Mouse (Mus musculus): ENCODE results near the gene Zfp451. TPM values are rescaled to one million over a fixed set of nuclear protein-coding genes. Genes with fewer than 3 reads are reported as not detected.

The Zfp451 gene
- polyA plus RNA-seq, 1 experiment = 3.3 TPM

GRCm38 (mm10) chr1:33721020-33721419 lies 93.4 kb downstream of the Zfp451 start:
- peaks cover 3% of the 10 kb centered on the region; the same call in 1 of the 2 replicates for H3K36me3 ChIP-seq (ENCODE audit: control insufficient read depth, insufficient read depth, low read length)
- 93% methylated on average over 7 of the region's 7 CpGs for WGBS
- DNase-seq (ENCODE audit: low read depth in 1 of 2, low spot score in 2 of 2) = no peak
- H3K4me1 ChIP-seq (ENCODE audit: control insufficient read depth, insufficient read depth, insufficient read length) = peaks cover 5% of the 10 kb centered on the region; the same call in 1 of the 2 replicates
- no peak overlapping the region for H3K27ac ChIP-seq (ENCODE audit: insufficient read depth, low read length)
- H3K27me3 ChIP-seq (ENCODE audit: control insufficient read depth, insufficient read depth, low read length) = no peaks in the 10 kb centered on the region
- TF ChIP-seq CTCF (IDR thresholded peaks at IDR 0.05; ENCODE audit: extremely low read depth, insufficient read depth, insufficient read length, insufficient replicate concordance) (no peak), POLR2A (IDR thresholded peaks at IDR 0.05; ENCODE audit: low read depth, low read length) (no peak)
- H3K4me3 ChIP-seq (ENCODE audit: extremely low read depth, insufficient read depth, insufficient read length) = no peak overlapping the region

GRCm38 (mm10) chr1:33720231-33720630 lies 94.2 kb downstream of the Zfp451 start:
- Histone ChIP-seq H3K4me1 (ENCODE audit: control insufficient read depth, insufficient read depth, insufficient read length) (peaks cover 5% of the 10 kb centered on the region; the same call in 1 of the 2 replicates), H3K27me3 (ENCODE audit: control insufficient read depth, insufficient read depth, low read length) (no peaks in the 10 kb centered on the region), H3K4me3 (ENCODE audit: extremely low read depth, insufficient read depth, insufficient read length) (peak overlapping the region; percentile 89), H3K27ac (ENCODE audit: insufficient read depth, low read length) (peak overlapping the region; percentile 30; the same call in 1 of the 2 replicates), H3K36me3 (ENCODE audit: control insufficient read depth, insufficient read depth, low read length) (peaks cover 3% of the 10 kb centered on the region; the same call in 1 of the 2 replicates)
- TF ChIP-seq CTCF (IDR thresholded peaks at IDR 0.05; ENCODE audit: extremely low read depth, insufficient read depth, insufficient read length, insufficient replicate concordance) (no peak), POLR2A (IDR thresholded peaks at IDR 0.05; ENCODE audit: low read depth, low read length) (no peak)
- DNase-seq (ENCODE audit: low read depth in 1 of 2, low spot score in 2 of 2) = no peak
- 1% methylated on average over 40 of the region's 41 CpGs for WGBS

GRCm38 (mm10) chr1:33719733-33720225 lies 94.6 kb downstream of the Zfp451 start, which contains the start of gene Rab23:
Gene Rab23, plus strand, starts transcription at chr1:33719887.
- H3K4me3 ChIP-seq (ENCODE audit: extremely low read depth, insufficient read depth, insufficient read length) = peak within 1 kb of the TSS; percentile 89
- DNase-seq (ENCODE audit: low read depth in 1 of 2, low spot score in 2 of 2) = peak; percentile 64 to 71
- 1% methylated on average over 54 of the region's 54 CpGs for WGBS
- H3K4me1 ChIP-seq (ENCODE audit: control insufficient read depth, insufficient read depth, insufficient read length) = peaks cover 5% of the 10 kb centered on the region; the same call in 1 of the 2 replicates
- no peaks in the 10 kb centered on the region for H3K27me3 ChIP-seq (ENCODE audit: control insufficient read depth, insufficient read depth, low read length)
- H3K36me3 ChIP-seq (ENCODE audit: control insufficient read depth, insufficient read depth, low read length) = peaks cover 1% of the 10 kb centered on the region; the same call in 1 of the 2 replicates
- TF ChIP-seq CTCF (IDR thresholded peaks at IDR 0.05; ENCODE audit: extremely low read depth, insufficient read depth, insufficient read length, insufficient replicate concordance) = no peak
- TF ChIP-seq POLR2A (IDR thresholded peaks at IDR 0.05; ENCODE audit: low read depth, low read length) = no peak
- peak within 1 kb of the TSS; percentile 30; the same call in 1 of the 2 replicates for H3K27ac ChIP-seq (ENCODE audit: insufficient read depth, low read length)

- TF ChIP-seq CTCF (IDR thresholded peaks at IDR 0.05; ENCODE audit: extremely low read depth, insufficient read depth, insufficient read length, insufficient replicate concordance) (no peak), POLR2A (IDR thresholded peaks at IDR 0.05; ENCODE audit: low read depth, low read length) (no peak)
- H3K27ac ChIP-seq (ENCODE audit: insufficient read depth, low read length) = no peak overlapping the region
- H3K36me3 ChIP-seq (ENCODE audit: control insufficient read depth, insufficient read depth, low read length) = no peaks in the 10 kb centered on the region
- 88% methylated on average over 1 of the region's 1 CpGs for WGBS
- no peaks in the 10 kb centered on the region for H3K27me3 ChIP-seq (ENCODE audit: control insufficient read depth, insufficient read depth, low read length)
- H3K4me1 ChIP-seq (ENCODE audit: control insufficient read depth, insufficient read depth, insufficient read length) = peaks cover 5% of the 10 kb centered on the region; the same call in 1 of the 2 replicates
- no peak overlapping the region for H3K4me3 ChIP-seq (ENCODE audit: extremely low read depth, insufficient read depth, insufficient read length)
- DNase-seq (ENCODE audit: low read depth in 1 of 2, low spot score in 2 of 2) = no peak
Observed at GRCm38 (mm10) chr1:33717636-33718035, 96.8 kb downstream of the Zfp451 start.

- DNase-seq (ENCODE audit: low read depth in 1 of 2, low spot score in 2 of 2) = no peak
- Histone ChIP-seq H3K4me3 (ENCODE audit: extremely low read depth, insufficient read depth, insufficient read length) (no peak overlapping the region), H3K36me3 (ENCODE audit: control insufficient read depth, insufficient read depth, low read length) (no peaks in the 10 kb centered on the region), H3K27me3 (ENCODE audit: control insufficient read depth, insufficient read depth, low read length) (no peaks in the 10 kb centered on the region), H3K4me1 (ENCODE audit: control insufficient read depth, insufficient read depth, insufficient read length) (no peaks in the 10 kb centered on the region; the same call in 1 of the 2 replicates), H3K27ac (ENCODE audit: insufficient read depth, low read length) (no peak overlapping the region)
- no peak for TF ChIP-seq CTCF (IDR thresholded peaks at IDR 0.05; ENCODE audit: extremely low read depth, insufficient read depth, insufficient read length, insufficient replicate concordance)
- TF ChIP-seq POLR2A (IDR thresholded peaks at IDR 0.05; ENCODE audit: low read depth, low read length) = no peak
- WGBS = 16% methylated on average over 10 of the region's 10 CpGs
Observed at GRCm38 (mm10) chr1:33714796-33715195, 99.6 kb downstream of the Zfp451 start.

- DNase-seq (ENCODE audit: low read depth in 1 of 2, low spot score in 2 of 2) = no peak
- no peak for TF ChIP-seq POLR2A (IDR thresholded peaks at IDR 0.05; ENCODE audit: low read depth, low read length)
- no peak for TF ChIP-seq CTCF (IDR thresholded peaks at IDR 0.05; ENCODE audit: extremely low read depth, insufficient read depth, insufficient read length, insufficient replicate concordance)
- WGBS = 90% methylated on average over 5 of the region's 5 CpGs
- Histone ChIP-seq H3K27me3 (ENCODE audit: control insufficient read depth, insufficient read depth, low read length) (no peaks in the 10 kb centered on the region), H3K4me3 (ENCODE audit: extremely low read depth, insufficient read depth, insufficient read length) (no peak overlapping the region), H3K27ac (ENCODE audit: insufficient read depth, low read length) (no peak overlapping the region), H3K4me1 (ENCODE audit: control insufficient read depth, insufficient read depth, insufficient read length) (no peaks in the 10 kb centered on the region), H3K36me3 (ENCODE audit: control insufficient read depth, insufficient read depth, low read length) (no peaks in the 10 kb centered on the region)
Observed at GRCm38 (mm10) chr1:33712026-33712425, 102.4 kb downstream of the Zfp451 start.

Other genes with a start within 250 kb of the Zfp451 start
- 2.9 and 4.4 TPM in 2 replicates for gene Prim2, start 144.8 kb downstream of the Zfp451 start, polyA plus RNA-seq (2012; rRNA removed)
- 2.1 and 2.4 TPM in 2 replicates for gene Rab23, start 94.7 kb downstream of the Zfp451 start, polyA plus RNA-seq (2012; rRNA removed)
- 5.3 and 8.1 TPM in 2 replicates for gene Bag2, start 56.8 kb downstream of the Zfp451 start, polyA plus RNA-seq (2012; rRNA removed)
- 0.43 and 0.55 TPM in 2 replicates for gene Bend6, start 93.2 kb upstream of the Zfp451 start, polyA plus RNA-seq (2012; rRNA removed)
- gene Dst, start 93.6 kb upstream of the Zfp451 start, polyA plus RNA-seq (2012; rRNA removed) = 6.1 and 7.6 TPM in 2 replicates